Mouse (Mus musculus) cortical plate, adult 2 months (tissue): Measurements from ENCODE around the gene 7530416G11Rik. TPM values are rescaled to one million over a fixed set of nuclear protein-coding genes. Genes with fewer than 3 reads are reported as not detected.

Experiments
- H3K27ac ChIP-seq: fragments of 200-500 bp; 2 replicates; pipeline ENCODE4 v1.5.1; 2012; ENCODE audit warnings: low read length, control low read depth, inconsistent platforms; ENCODE audit not compliant: insufficient read depth
- H3K4me1 ChIP-seq: fragments of 200-500 bp; 2 replicates; pipeline ENCODE4 v1.6.1; 2011; ENCODE audit warnings: low read length; ENCODE audit not compliant: control insufficient read depth, insufficient read depth
- H3K4me3 ChIP-seq: fragments of 200-500 bp; 2 replicates; pipeline ENCODE4 v1.5.1; 2011; ENCODE audit warnings: mild to moderate bottlenecking, low read length, control low read depth; ENCODE audit not compliant: insufficient read depth
- CTCF ChIP-seq: fragments of 200-500 bp; IDR thresholded peaks from 2 replicates; pipeline ENCODE4 v1.5.1; 2011; ENCODE audit warnings: mild to moderate bottlenecking, control low read depth, low read length; ENCODE audit not compliant: insufficient read depth; ENCODE audit errors: extremely low read depth
- POLR2A ChIP-seq: fragments of 200-500 bp; IDR thresholded peaks from 2 replicates; pipeline ENCODE4 v1.6.1; 2011; ENCODE audit warnings: mild to moderate bottlenecking, low read length, control low read depth; ENCODE audit not compliant: insufficient read depth; ENCODE audit errors: extremely low read depth
- polyA plus RNA-seq: library from polyadenylated mRNA; depleted of rRNA; stranded (reverse); fragments of >200 nt; gene quantifications from 2 replicates; pipeline ENCODE4 v1.2.3, GENCODE M21; 2012; rRNA removed

7530416G11Rik gene
- not detected in 2 replicates for polyA plus RNA-seq

- H3K4me3 ChIP-seq = no peak within 1 kb of the TSS
- no peak within 1 kb of the TSS for H3K27ac ChIP-seq
- H3K4me1 ChIP-seq = no peaks in the 10 kb centered on the region
- no peak for TF ChIP-seq CTCF
- no peak for TF ChIP-seq POLR2A
Observed at GRCm38 (mm10) chr15:85503127-85503526, at the start of gene 7530416G11Rik. 7530416G11Rik (minus strand) TSS chr15:85503227.

- TF ChIP-seq CTCF = no peak
- no peak for TF ChIP-seq POLR2A
- no peaks in the 10 kb centered on the region for H3K4me1 ChIP-seq
- no peak overlapping the region for H3K4me3 ChIP-seq
- no peak overlapping the region for H3K27ac ChIP-seq
Observed at GRCm38 (mm10) chr15:85546500-85546899, 43.5 kb upstream of the 7530416G11Rik start.

- H3K27ac ChIP-seq = no peak overlapping the region
- H3K4me1 ChIP-seq = no peaks in the 10 kb centered on the region
- no peak overlapping the region for H3K4me3 ChIP-seq
- TF ChIP-seq POLR2A (no peak), CTCF (no peak)
Observed at GRCm38 (mm10) chr15:85545369-85545768, 42.3 kb upstream of the 7530416G11Rik start.

DNA sequence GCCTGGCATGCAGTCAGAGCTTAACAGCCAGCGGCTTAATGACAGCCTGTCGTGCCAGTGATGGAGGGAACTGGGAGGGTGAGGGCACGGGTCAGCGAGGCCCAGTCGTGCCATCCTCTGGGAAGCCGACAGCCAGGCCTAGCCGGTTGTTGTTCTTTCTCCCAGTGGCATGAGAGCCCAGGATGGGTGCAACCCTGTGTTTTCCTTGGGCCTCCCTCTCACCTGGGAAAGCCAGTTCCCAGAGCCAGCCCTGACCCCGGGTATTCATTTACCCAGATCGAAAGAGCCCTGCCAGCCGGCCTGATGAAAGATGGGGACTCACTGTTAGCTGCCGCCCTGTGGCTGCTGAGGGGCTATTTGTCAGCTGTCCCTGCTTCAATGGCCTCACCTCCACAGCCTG lies 35.1 kb upstream of the 7530416G11Rik start:
- TF ChIP-seq POLR2A (no peak), CTCF (no peak)
- Histone ChIP-seq H3K4me3 (no peak overlapping the region), H3K4me1 (no peaks in the 10 kb centered on the region), H3K27ac (no peak overlapping the region)

- no peak overlapping the region for H3K27ac ChIP-seq
- H3K4me3 ChIP-seq = no peak overlapping the region
- no peak for TF ChIP-seq POLR2A
- no peak for TF ChIP-seq CTCF
- H3K4me1 ChIP-seq = no peaks in the 10 kb centered on the region
Observed at GRCm38 (mm10) chr15:85537151-85537550, 34.1 kb upstream of the 7530416G11Rik start.

DNA sequence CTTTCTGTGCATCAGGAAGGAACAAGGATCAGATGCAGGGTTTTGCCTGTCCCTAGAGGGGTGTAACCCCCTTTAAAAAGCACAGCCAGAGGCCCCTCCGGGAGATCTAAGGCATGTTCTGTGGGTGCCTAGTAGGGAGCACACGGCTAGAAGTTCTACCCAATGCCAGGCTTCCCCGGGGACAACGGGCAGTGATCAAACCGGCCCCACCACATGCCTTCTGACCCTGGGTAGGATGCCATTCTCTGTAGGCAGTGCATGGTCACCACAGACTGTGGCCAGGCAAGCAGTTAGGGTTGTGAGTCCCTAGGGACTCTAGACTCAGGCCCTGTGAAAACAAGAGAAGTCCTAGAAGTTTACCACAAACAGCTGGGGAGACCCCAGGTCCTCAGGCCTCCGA lies 31.6 kb upstream of the 7530416G11Rik start:
- Histone ChIP-seq H3K27ac (no peak overlapping the region), H3K4me1 (no peaks in the 10 kb centered on the region)
- TF ChIP-seq POLR2A (no peak), CTCF (no peak)

GRCm38 (mm10) chr15:85534215-85534614 lies 31.2 kb upstream of the 7530416G11Rik start:
- Histone ChIP-seq H3K27ac (no peak overlapping the region), H3K4me3 (no peak overlapping the region), H3K4me1 (no peaks in the 10 kb centered on the region)
- TF ChIP-seq POLR2A = no peak
- no peak for TF ChIP-seq CTCF

More for the DNA sequence above, 31.6 kb upstream of the 7530416G11Rik start:
- H3K4me3 ChIP-seq = no peak overlapping the region

- no peak overlapping the region for H3K4me3 ChIP-seq
- no peaks in the 10 kb centered on the region for H3K4me1 ChIP-seq
- no peak overlapping the region for H3K27ac ChIP-seq
- no peak for TF ChIP-seq CTCF
- TF ChIP-seq POLR2A = no peak
Observed at GRCm38 (mm10) chr15:85532063-85532462, 29.0 kb upstream of the 7530416G11Rik start.

GRCm38 (mm10) chr15:85529911-85530310 lies 26.9 kb upstream of the 7530416G11Rik start:
- no peak for TF ChIP-seq POLR2A
- no peak for TF ChIP-seq CTCF
- no peaks in the 10 kb centered on the region for H3K4me1 ChIP-seq
- H3K4me3 ChIP-seq = no peak overlapping the region
- H3K27ac ChIP-seq = no peak overlapping the region

DNA sequence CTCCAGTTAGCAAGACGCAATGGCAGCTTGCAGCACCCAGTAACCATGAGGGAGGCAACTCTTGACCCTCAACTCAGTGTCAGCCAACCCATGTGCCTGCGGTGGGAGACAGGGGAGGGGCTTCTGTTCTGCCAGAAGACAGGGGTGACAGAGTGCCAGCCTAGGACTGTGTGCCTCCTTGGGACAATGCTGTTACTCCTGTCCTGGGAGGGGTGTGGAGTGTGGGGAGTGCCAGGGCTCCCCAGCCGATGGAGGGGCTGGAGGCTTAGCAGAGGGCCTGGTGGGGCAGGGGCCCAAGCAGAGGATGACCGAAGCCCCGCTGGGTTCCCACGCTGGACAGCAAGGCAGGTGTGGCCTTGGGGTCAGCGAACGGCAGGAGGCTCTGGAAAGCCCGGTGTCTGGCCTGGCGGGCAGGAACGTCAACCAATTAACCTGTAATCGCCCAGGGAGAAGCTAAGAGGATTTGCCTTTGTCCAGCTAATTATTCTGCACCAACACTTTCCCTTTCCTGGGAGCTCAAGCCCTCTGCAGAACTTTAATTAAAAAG lies 21.4 kb upstream of the 7530416G11Rik start:
- TF ChIP-seq POLR2A = no peak
- no peak for TF ChIP-seq CTCF
- Histone ChIP-seq H3K4me1 (no peaks in the 10 kb centered on the region), H3K4me3 (no peak overlapping the region), H3K27ac (no peak overlapping the region)
